Mouse (Mus musculus) CD8-positive naive resting alpha-beta T cell, adult 57 days (primary cell): ENCODE results near the gene BC052040. TPM values are rescaled to one million over a fixed set of nuclear protein-coding genes. Genes with fewer than 3 reads are reported as not detected.

Source experiments
- total RNA-seq: library from RNA; stranded (reverse); gene quantifications from one replicate; pipeline ENCODE4 v1.2.4, GENCODE M21; 2023

BC052040 gene
- total RNA-seq: 4.6 TPM

DNA sequence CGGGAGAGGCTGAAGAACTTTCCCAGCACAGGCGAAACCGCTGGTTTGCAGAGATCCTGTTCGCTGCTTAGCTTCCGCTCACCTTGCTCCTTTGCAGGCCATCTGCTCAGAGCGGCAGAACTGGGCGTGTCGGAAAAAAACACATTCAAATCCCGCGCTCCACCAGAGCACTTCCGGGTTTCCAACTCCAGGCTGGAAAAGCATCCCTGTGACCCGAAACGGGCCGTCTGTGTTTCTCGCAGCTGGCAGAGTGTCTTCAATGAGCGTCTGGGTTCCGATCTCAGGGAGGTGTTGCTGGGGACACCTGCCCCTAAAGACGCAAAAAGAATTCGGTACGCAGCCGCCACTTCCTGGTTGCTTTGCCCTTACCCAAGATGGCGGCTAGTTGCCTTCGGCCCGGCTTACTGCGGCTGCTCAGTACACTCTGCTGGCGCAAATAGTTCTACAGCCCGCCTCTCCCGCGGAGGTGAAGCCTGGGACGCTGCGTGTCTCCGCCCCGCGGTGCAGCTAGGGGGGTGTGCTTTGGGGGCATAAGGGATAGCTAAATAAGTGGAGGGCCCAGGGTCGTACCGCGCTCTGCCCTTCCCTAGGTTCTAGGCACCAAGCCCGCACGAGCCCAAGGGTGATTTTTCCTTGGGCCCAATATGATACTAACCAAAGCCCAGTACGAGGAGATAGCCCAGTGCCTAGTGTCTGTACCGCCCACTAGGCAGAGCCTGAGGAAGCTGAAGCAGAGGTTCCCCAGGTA lies at the start of gene BC052040:
Gene BC052040, plus strand, starts transcription at position 476 of the 748 bp plus-strand sequence.

